Mouse (Mus musculus) embryo, embryonic 10 days (tissue): ENCODE results near the gene Il17rb.
A peak's percentile ranks its signal among the peaks of the same experiment; 100 is the strongest.

Source experiments
- DNase-seq: peaks from one replicate; pipeline ENCODE4 v3.0.0-alpha.2; 2015; ENCODE audit warnings: low spot score

Gene Il17rb

DNA sequence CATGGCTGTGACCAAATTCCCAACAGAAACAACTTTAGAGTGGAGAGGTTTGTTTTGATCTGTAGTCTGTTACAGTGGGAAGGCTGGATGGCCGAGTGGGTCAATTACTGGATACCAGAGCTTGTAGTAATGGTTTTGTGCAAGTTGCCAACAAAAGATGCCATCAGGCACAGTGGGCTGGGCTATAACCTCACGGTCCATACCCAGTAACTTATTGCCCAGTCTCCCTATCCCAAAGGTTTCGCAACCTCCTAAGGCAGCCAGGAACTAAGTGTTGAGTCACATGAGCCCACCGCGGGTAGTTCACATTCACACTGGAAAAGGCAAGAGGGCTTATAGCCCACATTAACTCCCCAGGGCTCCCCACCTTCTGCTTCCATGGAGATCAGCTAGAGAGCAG, 8.0 kb upstream of the Il17rb start:
- no peak for DNase-seq

DNA sequence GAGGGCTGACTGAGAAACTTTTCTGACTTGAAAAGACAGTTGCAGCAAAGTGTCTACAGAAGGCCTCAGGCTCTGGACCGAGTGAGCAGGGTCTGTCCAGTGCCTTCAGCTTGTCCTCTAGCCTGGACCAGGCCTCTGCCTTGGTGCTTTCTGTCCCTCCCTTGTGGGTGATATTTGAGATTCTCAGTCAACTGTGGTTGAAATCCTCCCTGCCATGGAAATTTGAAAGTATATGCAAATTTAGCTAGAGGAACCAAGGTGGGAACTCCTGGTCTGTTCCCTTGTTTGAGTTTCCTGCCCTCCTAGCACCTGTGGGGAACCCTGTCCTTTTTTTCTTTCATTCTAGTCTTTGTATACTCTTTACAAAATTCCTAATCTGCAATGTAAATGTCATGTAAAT, 6.3 kb upstream of the Il17rb start:
- no peak for DNase-seq

DNA sequence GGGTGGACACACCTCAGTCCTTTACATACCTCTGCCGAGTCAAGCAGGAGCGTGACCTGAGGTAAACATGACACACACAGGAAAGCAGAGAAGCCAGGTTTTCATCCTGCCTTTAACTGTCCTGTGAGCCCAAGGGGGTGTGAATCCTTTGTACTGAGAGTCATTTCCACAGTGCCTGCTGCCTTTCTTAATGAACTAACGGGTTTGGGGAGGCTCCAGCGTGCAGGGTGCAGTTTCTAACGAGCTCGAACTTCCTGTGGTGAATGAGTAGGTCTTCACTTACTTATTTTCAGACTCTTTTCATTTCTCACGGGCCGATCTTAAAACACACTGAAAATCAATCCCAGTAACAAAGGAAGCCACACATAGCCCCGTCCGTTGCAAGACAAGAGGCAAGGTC, 5.8 kb upstream of the Il17rb start:
- no peak for DNase-seq

DNA sequence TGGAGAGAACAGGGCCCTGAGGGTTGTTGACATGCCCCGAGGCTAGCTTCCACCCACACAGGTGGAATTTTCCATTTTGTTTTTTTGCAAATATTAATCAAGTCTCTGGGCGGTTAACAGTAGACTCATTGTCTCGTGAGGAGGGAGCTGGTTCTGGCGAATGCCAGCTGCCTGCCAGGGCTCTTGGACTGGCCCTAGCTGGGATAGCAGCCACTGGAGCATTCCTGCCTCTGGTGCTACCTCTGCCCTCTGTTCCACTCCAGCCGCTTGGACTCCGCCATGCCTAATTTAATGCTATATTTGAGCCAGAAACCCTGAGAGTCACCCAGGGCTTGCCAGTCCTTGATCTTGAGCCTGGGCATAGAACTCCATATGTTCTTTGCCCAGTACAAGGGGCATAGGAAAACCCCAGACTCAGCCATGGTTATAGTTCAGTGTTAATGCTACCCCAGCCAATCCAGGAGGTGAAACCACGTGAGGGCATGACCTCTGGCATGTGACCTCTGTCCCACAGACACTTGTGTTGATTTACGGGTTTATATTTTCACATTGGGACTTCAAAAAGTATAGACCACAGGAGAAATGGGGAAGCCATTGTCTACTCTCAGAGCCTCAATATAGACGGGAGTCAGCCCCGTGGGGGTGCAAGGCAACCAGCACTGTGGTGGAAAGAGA, 3.3 kb upstream of the Il17rb start:
- no peak for DNase-seq

DNA sequence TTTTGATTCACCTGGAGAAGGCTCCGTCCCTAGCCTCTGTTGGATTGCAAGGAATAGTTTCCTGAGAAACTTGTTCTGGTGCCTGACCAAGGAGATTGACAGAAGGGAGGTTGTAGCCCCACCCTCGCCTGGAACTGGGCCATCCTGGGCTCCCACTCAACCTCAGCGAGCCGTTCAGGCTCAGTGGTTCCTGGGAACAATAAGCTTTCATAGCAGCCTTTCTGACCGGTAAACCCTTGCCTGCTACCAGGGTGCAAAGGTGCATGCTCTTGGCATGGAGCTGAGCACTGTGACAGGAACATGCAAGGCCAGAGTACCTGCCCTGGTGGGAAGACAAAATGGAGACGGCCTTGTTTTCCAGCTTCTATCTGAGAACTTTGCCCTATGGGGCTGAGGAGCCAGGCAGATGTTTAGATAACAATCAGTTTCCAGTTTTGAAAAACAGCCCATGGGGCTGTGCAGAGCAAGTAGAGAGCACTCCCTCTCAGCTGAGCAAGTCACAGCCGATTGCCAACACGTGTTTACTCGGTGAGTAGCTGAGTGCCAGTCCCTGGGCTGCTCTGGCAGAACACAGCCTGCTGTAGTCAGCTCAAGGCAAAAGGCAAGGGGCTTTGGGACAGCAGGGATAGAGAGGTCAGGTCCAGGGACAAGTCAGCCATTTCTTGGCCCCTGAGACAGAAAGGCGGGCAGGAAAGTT, 1.3 kb upstream of the Il17rb start:
- no peak for DNase-seq

DNA sequence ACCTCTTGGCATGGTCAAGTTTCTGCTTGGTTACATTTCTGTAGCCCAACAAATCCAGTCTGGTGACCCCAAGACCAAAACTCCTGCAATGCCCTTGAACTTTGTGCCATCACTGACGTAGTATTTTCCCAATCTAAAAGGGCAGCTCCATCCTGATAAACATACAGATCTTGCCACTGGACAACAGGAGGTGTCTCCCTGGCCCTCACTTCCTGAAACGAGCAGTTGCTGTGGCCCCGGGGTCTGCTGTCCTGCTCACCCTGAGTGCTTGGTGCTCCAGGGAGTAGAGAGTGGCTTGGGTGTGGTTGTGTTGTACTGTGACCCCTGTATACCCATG, 9.3 kb downstream of the Il17rb start:
- no peak for DNase-seq

DNA sequence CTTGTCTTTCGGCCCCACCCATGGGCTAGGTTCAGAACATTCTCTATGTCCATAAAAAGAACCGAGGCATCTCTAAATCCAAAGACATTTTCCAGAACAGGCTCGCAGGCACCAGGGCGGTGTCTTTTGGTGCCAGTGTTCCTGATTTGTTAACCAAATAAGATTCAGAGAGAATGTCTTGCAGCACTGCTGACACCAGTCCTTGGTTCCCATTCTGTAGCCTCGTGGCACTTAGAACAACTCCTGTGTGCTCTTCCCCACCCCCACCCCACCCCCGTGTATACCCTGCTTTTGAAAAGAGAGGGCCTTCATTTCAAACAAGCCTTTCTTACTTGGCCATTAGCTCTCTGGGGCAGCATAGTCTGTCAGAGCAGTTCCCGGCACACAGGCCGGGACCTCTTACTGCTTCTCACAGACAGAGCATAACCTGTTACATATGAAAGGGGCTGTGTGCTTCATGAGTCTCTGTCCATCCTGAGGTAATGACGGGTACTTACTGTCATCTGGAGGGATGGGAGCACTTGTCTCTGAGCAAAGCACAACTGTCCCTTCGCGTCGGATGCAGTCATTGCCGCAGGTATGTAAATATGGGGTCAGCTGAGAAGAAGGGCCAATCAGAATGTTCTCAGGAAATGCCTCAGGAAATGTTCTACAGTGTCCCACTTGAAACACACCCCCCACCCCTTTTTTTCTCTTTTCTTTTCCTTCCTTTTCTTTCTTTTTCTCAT, 9.8 kb downstream of the Il17rb start:
- no peak for DNase-seq

DNA sequence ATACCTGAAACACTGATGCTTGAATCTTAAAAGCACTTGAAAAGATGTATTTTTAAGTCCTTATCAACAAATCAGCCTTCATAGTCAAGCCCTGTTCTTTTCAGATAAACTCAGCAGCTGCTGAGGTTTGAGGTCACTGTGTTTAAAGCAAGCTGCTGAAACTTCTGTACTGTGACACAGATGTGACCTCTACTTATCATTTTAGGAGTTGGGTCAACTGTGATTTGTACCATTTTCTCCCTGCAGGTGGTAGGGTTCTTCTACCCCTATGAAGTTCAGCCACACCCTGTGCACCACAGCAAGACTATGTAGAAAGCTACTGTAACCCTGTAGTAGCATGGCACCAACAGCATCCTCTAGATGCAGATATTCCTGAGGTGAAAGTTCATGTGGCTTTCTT, 11.4 kb downstream of the Il17rb start:
- DNase-seq, result no peak

DNA sequence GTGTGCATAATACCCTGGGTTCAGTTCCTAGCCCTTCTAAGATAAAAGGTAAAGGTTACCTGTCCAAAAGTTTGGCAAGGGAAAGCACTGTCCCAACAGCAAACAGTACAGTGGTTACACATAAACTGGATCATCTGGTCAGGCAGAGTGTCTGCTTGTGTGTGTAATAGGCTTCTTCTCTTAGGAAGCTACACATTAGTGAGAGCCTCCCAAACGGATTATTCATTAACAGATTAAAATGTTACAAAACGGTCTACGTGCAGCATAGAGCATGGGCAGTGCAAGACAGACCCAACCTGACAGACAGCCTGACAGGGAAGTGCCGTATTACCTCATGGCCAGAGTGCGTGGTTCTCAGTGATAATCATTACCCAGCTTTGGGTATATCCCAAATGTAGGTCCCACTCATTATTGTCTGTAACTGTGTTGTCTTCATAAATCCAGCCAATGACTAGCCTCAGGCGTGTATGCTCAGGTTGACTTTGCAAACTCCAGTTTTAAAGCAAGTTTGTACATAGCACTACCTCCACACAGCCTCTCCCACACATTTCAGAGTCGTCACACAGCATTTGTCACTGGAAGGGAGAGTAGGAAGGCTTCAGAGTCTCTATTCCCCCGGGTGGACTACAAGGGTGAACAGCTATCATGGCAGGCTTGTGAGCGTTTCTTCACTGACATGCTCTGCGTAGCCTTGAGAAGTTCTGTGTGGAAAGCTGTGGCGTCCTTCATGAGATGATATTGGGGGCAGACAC, 12.5 kb downstream of the Il17rb start:
- no peak for DNase-seq

DNA sequence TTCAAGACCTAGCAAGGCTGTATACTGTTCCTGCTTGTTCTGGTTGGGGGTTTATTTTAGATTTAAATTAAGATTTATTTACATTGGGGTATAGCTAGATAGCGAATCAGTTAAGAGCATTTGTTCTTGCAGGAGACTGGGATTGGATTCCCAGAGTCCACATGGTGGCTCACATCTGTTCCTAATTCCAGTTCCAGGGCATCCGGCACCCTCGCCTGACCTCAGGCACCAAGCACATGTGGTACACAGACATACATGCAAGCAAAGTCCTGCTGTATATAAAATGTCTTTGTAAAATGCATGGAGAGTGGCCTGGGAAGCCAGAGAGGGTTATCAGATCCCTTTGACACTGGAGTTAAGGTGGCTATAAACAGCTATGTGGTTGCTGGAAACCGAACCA, 13.7 kb downstream of the Il17rb start:
- DNase-seq, result peak; percentile 70

DNA sequence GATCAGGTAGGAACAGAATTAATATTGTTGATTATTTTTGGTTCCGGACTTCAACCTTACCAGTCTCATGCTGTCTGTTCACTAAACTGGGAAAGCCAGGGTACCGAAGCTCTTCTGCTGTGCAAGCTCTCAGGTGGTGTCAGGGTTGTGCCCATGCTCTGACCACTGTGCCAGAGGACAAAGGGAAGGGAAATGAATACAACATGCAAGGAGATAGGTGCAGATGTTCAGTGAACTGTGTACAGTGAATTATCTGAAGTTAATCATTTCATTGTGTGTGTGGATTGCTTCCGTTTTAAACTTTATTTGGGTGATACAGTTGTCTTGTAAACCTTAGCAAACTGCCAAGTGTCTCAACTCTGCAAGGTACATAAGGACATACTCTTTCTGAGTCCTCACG, 20.4 kb downstream of the Il17rb start:
- no peak for DNase-seq

DNA sequence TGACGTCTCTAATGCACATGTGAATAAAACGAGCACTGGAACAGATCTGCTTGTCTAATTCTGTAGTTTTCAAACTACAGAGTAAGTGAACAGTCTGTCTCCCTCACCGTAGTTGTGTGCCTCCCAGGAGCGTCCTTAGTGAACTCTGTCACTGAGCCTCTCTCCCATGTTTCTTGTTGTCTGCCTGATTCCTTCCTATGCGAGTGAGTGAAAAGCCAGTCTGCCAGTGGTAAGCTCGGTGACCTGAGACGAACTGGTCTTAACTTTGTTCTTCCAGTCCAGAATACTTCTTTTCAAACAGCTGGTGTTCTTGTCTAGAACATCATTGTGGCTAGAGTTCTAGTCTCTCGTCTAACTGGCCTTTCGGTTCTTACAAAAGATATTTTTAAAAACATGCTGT, 21.0 kb downstream of the Il17rb start:
- no peak for DNase-seq

DNA sequence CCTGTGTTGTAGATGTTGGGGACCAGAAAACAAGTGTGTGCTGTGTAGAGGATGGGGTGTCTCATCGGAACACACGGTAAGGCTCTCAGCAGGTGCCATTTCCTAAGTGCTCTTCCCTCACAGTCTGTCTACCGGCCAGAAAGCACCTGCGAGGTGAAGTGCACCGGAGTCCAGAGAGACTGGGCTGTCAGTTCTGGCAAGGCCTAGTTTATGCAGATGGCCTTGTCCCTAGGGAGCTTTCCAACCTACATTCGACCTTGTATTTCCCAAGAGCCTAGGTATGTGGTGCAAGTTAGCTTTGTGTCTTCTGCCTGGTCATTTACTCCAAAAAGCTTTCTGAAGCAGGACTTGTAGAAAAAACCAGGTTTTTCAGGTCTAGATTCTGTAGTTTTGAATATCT, 21.4 kb downstream of the Il17rb start:
- no peak for DNase-seq

DNA sequence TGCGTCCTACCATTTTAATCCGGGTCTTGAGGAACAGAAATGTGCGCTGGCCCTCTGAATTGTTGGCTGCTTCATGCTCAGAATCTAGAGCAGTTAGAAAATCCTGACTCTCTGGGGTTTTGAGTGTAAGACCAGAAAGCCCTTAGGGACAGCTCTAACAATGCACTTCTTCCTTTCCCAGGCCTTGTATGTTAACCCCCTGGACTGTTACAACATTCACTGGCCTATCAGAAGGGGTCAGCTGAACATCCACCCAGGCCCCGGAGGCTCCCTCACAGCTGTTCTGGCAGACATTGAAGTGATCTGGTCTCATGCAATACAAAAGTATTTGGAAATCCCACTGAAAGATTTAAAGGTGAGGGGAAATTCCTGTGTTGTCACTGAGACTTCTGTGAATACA, 22.6 kb downstream of the Il17rb start:
- DNase-seq, result no peak

DNA sequence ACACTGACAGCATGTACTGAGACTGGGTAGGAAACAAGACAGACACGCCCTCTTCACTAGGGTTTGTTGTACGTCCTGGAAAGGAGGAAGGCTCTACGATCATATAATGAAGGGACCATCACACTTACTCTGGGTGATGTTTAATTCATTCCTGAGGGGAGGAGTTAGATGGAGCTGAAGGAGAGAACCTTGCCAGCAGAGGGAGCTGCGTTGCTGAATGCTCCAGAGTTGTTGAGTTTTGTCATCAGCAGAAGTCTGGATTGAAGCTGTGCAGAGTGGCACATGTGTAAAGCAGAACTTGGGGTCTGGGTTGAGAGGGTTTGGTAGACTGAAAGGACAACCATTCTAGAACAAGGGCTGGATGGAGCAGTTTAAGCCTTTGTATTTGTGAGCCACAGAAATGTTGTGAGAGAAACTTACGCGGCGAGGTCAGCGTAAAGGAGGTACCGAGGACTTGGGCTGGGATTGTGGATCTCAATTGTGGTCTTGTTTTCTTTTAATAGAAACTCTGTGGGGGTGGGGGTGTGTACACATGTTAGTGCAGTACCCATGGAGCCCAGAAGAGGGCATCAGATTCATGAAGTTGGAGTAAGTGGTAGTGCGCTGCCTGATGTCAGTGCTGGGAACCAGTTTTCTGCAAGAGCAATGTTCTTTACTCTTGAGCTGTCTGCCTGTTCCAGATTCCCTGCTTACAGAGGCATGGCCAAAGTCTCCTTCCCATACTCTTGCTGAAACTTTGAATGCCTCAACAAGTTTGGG, 28.1 kb downstream of the Il17rb start:
- DNase-seq, result no peak

DNA sequence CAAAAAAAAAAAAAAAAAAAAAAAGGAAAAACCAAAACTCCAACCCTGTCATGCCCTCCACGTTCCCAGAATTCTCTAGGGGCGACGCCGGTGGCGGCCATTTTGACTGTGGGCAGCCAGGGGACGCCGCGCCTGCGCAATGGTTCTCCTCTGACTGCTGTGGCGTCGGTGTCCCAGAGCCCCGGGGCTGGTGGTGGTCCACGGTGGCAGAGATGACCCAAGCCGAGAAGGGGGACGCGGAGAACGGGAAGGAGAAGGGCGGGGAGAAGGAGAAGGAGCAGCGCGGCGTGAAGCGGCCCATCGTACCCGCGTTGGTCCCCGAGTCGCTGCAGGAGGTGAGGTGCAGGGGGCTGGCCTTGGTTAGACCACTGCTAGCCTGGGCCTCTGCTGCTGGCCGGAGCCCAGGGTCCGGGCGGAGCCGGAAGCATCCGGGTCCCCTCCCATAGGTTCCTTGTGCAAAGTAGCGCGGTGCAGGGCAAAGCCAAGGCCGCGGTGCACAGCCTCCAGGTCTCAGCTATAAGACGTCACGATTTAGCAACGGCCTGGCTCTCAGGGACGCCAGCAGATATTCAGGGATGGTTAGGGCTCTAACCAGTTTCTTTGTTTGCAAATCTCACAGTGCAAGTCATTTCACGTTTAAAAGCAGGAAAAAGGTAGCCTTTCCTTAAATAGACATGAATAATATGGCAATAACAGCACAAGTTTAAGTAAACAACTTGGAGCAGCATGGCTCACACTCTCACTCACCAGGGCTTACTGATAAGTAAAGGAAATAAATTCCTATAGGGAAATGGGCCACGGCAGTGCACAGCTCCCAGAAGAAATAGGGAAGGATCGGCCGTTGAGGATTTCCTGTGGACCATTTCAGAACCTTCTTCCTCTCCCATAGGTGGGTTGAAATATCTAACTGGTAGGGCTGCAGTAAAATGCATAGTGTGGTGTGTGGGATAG, 30.2 kb downstream of the Il17rb start, which contains the start of gene Actr8:
TSS of gene Actr8 (plus strand) at position 84 of the 951 bp plus-strand sequence.
- DNase-seq, result peak; percentile 95

DNA sequence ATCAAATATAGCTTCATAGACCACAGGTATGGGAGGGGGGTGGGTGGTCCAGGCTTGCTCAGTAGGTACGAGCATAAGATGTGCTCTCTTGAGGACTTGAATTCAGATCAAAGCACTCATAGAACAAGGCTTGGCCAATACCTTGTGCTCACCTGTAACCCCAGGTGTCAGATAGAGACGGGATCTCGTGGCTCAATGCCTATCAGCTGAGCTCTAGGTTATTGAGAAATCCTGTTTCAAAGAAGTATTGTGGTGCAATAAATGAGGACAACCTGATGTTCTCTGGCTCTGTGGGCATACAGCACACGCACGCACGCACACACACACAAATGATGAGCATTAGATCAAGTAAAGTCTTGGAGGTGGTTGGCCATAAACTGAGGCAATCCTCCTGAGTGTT, 31.8 kb downstream of the Il17rb start:
- DNase-seq, result no peak

DNA sequence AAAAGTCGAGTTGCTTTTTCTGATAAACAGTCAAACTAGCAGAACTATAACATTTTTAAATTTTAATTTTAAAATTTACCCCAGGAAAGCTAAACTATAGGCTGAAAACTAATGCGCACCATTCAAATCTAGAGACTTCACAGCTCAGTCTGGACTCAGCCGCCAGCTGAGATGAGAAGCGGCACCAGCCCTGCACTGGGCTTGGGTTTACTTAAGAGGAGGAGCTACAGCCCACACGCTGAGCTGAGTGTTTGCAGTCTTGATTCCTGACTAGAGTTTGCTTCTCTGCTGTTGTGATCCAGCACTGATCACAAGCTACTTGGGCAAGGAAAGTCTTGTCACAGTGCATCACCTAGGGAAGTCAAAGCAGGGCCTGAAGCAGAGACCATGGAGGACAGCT, 36.7 kb downstream of the Il17rb start:
- no peak for DNase-seq

DNA sequence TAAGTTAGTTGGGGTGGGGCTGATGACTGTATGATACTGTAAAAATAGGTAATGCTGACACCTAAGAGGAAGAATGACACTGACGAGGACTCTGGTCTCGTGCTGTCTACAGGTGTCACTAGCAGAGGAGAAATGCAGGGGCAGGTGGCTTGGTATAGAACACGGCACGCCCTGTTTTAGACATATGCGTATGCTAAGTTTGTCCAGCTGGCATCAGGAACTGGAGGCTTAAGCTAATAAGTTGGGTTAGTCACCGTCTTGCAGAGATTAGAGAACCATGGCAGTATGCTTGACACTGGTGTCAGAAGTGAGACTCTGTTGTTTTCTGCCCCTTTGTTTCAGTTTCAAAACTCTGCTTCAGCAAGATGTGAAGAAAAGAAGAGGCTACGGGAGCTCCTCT, 37.2 kb downstream of the Il17rb start:
- no peak for DNase-seq

DNA sequence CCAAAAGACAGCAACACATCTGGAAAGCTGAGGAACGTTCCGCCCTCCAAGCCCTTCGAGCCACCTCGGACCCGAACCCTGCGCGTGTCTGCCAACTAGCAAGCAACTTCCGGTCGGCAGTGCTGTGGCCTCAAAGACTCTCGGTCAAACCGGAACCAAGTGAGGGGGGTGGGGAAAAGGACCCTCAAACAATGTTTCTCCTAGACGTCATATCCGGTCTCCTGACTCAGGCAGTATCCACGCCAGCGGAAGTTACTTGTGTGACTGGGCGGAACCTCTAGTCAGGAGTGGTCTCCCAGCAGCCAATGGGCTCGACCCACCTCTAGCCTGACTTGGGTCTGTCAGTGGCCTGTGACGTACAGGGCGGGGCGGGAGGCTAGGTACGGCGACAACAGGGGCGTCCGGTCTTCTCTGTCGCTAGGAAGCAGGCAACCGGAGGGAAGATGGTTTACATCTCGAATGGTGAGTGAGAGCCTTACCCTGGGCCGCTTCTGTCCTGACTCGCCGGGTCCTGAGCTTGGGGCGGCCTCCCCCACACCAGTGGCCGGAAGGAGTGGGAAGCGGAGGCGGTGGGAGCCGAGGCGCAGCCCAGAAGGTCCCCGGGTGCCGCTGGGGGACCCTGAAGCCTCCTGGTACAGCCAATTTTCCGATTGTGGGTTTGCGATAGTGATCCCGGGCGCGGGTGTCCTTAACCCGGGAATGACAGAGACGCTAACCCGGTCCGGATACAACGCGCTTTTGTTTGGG, 40.4 kb downstream of the Il17rb start, which contains the start of gene Selenok:
TSS of gene Selenok (plus strand) at position 234 of the 747 bp plus-strand sequence.
- peak; percentile 100 for DNase-seq
